Mouse (Mus musculus) gastrocnemius, postnatal 14 days (tissue): ENCODE measurements around the gene Tmem91. TPM values are rescaled to one million over a fixed set of nuclear protein-coding genes. Genes with fewer than 3 reads are reported as not detected.

Source experiments
- DNase-seq: peaks from one replicate; pipeline ENCODE4 v3.0.0; 2021; ENCODE audit warnings: mixed read lengths
- intact Hi-C: fragments of 180-260 bp; cut with DNase I; formaldehyde crosslinking; loops from one replicate; pipeline ENCODE4 v1.15.1; 2025; ENCODE audit warnings: low total_unique reads
- total RNA-seq, 2 experiments: library from RNA; stranded (reverse); gene quantifications; 2 replicates each; pipeline ENCODE4 v1.2.3; 2021

Gene Tmem91
- total RNA-seq, 2 experiments from 2014 or later, result 0.35 TPM; not detected in 1

DNA sequence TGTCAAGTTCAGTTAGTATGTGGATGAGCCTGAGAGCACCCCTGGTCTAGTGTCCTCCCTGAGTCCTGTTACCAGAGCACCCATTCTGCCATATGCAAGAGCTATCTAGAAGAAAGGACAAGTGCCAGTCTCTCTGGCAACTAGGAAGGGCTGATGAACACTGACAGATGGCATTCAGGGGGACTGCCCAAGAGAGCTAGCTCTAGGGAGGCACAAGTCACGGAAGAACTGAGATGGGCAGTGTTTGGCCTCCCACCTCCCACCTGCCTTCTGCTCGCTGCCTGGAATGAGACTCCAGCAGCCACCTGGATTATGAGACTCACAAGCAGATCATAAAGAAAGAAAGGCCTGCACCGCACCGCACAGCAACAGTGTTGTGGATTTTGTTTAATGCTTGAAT, 35.2 kb downstream of the Tmem91 start:
- DNase-seq, result no peak
- intact Hi-C loops, result no loop called here

- no peak for DNase-seq
Measured at GRCm38 (mm10) chr7:25637099-25637498, 37.9 kb downstream of the Tmem91 start.

GRCm38 (mm10) chr7:25636373-25636772, 38.6 kb downstream of the Tmem91 start:
- intact Hi-C loops, result no loop called here
- peak; percentile 56 for DNase-seq

More at GRCm38 (mm10) chr7:25637099-25637498, 37.9 kb downstream of the Tmem91 start:
- intact Hi-C loops, result no loop called here

GRCm38 (mm10) chr7:25632679-25633078, 42.3 kb downstream of the Tmem91 start:
- intact Hi-C loops, result no loop called here
- no peak for DNase-seq

DNA sequence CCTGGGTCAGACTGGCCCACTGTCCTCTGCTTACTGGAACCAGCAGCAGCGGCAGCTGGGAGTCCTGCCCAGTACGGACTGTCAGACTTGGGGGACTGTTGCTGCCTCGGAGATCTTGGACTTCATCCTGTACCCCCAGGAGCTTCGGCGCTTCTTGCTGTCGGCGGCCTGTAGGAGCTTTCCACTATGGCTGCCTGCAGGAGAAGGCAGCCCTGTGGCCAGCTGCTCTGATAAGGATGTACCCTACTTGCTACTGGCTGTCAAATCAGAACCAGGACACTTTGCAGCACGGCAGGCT, 46.7 kb downstream of the Tmem91 start:
- DNase-seq, result no peak
- intact Hi-C loops, result no loop called here

DNA sequence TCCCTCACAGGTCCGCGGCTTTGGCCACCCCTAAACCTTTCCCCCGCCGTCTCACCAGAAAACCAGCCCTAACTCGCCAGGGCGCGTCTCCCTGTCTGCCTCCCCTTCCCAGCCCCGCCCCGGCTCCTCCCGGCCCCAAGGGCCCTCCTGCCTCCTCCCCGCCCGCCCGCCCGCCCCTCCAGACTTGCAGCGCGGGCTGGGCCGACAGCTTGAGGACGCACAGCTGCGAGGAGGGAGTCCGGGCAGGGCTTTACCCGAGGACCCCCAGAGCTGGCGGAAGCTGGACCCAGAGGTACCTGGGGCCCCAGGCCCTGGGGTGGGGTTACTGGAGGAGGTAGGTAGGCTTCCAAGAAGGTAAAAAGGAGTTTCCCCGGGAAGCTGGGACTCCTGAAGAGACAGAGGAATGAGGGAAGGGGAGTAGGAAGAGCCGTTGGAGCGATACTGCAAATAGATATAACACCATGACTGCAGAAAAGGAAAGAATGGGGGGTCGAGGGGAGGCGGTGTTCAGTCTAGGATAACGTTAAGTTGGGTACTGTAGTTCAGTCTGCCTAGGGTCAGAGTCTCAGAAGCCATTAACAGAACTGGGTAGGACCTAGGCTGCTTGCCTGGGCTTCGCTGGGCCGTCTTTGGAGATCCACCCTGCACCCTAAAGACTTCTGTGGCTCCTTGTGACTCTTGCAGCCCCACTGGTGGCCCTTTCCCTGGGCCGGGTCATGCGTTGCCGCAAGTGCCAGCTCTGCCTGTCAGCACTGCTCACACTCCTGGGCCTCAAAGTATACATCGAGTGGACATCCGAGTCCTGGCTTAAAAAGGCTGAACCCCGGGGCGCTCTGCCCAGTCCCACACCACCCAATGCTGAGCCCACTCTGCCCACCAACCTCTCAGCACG, 47.3 kb downstream of the Tmem91 start:
- intact Hi-C loops, result no loop called here

GRCm38 (mm10) chr7:25626509-25627430, 48.2 kb downstream of the Tmem91 start, which contains the start of gene B3gnt8:
Gene B3gnt8, plus strand, starts transcription at chr7:25626654.
- DNase-seq, result peak; percentile 59
- intact Hi-C loops, result no loop called here

More for the DNA sequence above, 47.3 kb downstream of the Tmem91 start:
- DNase-seq, result peak; percentile 81

DNA sequence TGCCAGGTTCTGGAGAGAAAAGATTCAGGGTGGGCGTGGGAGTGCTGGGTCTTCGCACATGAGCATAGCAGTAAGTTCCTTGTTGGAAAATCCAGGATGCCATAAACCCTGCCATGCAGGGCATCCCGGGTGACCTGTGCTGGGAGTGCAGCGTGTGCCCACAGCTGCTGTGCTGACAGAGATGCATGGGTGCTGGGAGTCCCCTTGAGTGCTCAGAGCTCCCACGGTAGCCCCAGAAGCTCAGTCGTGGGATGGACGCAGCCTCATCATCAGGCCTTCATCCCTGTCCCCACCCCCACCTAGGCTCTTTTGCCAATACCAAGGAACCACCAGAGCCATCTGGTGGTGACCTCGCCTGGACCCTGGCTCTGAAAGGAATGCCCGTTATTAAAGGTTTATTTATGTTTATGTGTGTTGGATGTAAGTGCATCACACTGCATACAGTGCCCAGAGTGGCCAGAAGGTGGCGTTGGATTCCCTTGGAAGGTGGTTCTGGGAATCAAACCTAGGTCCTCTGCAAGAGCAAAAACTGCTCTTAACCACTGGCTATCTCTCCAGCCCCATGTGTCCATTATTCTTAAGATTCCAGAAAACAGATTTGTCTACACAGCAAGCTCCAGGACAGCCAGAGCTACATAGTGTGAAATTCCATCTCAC, 49.2 kb downstream of the Tmem91 start:
- DNase-seq, result no peak
- intact Hi-C loops, result no loop called here

GRCm38 (mm10) chr7:25624851-25625250, 50.1 kb downstream of the Tmem91 start:
- DNase-seq, result peak; percentile 54

DNA sequence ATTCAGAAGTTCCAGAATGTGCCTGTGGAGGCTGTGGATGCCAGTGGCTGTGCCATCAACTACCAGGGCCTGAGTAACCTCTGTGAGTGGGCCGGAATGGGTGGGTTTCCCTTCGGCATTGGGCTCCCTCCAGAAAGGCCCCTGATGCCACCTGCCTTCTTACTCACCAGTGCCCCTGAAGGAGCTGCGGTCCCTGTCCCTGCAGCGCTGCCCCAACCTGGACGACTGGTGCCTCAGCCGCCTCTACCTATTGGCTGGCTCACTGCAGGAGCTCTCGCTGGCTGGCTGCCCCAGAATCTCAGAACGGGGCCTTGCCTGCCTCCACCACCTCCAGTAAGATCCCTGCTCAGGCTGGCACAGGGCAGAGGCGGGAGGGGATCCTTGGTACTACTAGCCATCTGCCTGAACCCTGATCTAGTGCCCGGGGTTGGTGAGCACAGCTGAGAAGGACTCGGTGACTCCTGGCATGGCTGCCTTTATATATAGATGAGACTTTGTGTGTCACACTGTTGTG, 51.1 kb downstream of the Tmem91 start:
- intact Hi-C loops, result no loop called here
- no peak for DNase-seq

More at GRCm38 (mm10) chr7:25624851-25625250, 50.1 kb downstream of the Tmem91 start:
- intact Hi-C loops, result no loop called here

GRCm38 (mm10) chr7:25620751-25621150, 54.2 kb downstream of the Tmem91 start:
- intact Hi-C loops, result no loop called here
- DNase-seq, result no peak

GRCm38 (mm10) chr7:25620101-25620500, 54.9 kb downstream of the Tmem91 start:
- intact Hi-C loops, result no loop called here
- no peak for DNase-seq

DNA sequence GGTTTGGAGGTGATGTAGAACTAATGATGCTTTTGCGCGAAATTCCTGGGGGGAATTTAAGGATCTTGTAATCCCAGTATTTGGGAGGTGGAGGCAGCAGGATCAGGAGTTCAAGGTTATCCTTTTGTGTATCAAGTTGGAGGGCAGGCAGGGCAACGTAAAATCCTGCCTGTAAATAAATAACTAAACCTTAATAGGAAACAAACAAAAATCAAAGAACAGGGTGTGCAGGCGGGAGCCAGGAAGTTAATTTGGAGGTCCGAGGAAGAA, 55.3 kb downstream of the Tmem91 start:
- intact Hi-C loops, result no loop called here
- DNase-seq, result no peak

Other genes starting within 250 kb of the Tmem91 start
- gene Ceacam1, start 197.6 kb downstream of the Tmem91 start, total RNA-seq, result 1 to 10 TPM; 5.1 to 6.4 TPM
- under 1 TPM; 0.43 to 0.60 TPM for gene Ceacam2, start 135.3 kb downstream of the Tmem91 start, total RNA-seq
- not detected for gene Erich4, start 59.3 kb downstream of the Tmem91 start, total RNA-seq
- gene Dmac2, start 55.8 kb downstream of the Tmem91 start, total RNA-seq, result 10 to 100 TPM; 24.2 to 31.3 TPM
- gene B3gnt8, start 48.5 kb downstream of the Tmem91 start, total RNA-seq, result 1 to 10 TPM; 2.2 to 2.4 TPM
- 10 to 100 TPM; 58.0 to 78.3 TPM for gene Bckdha, start 16.2 kb downstream of the Tmem91 start, total RNA-seq
- 10 to 100 TPM; 21.3 to 21.6 TPM for gene Exosc5, start 16.0 kb downstream of the Tmem91 start, total RNA-seq
- gene B9d2, start 5.6 kb upstream of the Tmem91 start, total RNA-seq, result 10 to 100 TPM in 1 of 2 experiments, 1 to 10 TPM in 1; 9.7 to 11.3 TPM
- gene Tgfb1, start 11.8 kb upstream of the Tmem91 start, total RNA-seq, result 10 to 100 TPM; 13.8 to 14.4 TPM
- gene Ccdc97, start 43.9 kb upstream of the Tmem91 start, total RNA-seq, result 10 to 100 TPM; 31.4 to 31.8 TPM
- gene Hnrnpul1, start 79.6 kb upstream of the Tmem91 start, total RNA-seq, result 10 to 100 TPM; 67.9 to 69.5 TPM
- 10 to 100 TPM; 68.6 to 82.2 TPM for gene Axl, start 113.5 kb upstream of the Tmem91 start, total RNA-seq
- under 1 TPM; 0.16 to 0.43 TPM for gene Cyp2s1, start 141.7 kb upstream of the Tmem91 start, total RNA-seq
- not detected for gene Cyp2b10, start 222.5 kb upstream of the Tmem91 start, total RNA-seq